Mouse (Mus musculus): ENCODE results near the gene Smchd1.

DNA sequence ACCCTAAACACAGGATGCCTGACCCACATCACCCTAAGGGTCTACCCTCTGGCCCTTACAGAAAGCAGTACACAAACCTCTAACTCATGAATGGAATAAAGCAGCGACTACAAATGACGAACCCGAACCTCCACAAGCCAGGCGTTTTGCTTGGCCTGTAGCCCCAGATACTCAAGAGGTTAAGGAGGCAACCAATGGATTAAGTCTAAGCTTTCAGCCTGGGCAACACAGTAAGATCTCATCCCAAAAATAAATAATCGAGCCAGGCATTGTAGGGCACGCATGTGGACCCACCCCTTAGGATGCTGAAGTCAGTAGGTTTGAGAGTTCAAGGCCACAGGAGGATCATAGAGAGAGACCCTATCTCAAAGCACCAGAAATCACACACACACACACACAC is 169.1 kb downstream of the Smchd1 start:
- TF ChIP-seq POLR2A (IDR thresholded peaks at IDR 0.05; ENCODE audit: insufficient read depth, low read length) (no peak), CTCF (IDR thresholded peaks at IDR 0.05; ENCODE audit: low read depth, low read length) (no peak), EP300 (IDR thresholded peaks at IDR 0.05; ENCODE audit: insufficient read depth, low read depth, low read length) (no peak)
